Comparison of ENCODE assay signal across 19 mouse cellular contexts in the genomic region with DNA sequence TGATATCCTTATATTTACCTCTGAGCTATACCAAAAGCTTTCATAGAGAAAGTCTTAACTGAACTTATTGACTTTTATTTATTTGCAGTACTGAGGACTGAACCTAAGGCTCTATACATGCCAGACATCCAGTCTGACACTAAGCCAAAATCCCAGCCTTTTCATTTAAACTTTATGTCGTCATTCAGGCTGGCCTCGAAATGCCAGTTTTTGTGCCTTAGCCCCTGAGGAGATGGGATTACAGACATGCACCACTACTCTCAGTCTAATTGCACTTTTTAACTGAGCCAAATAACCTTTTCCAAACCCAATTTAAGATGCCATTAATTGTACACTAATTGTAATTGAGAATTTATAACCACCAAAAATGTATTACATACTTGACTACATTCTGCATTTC.
DNase-seq lines count a peak whose midpoint lies in the region; ATAC-seq lines count a peak whose summit lies in the region.
"Had no signal": no experiment of that assay in that cellular context is flagged by ENCODE, and none has a peak within 500 bp of the region (broad histone marks: within the 10 kb centered on the region; RNA-seq: fewer than 3 reads in every experiment).

No protein-coding gene starts in this region.

- peak; percentile 19; the same call in 1 of the 2 replicates for ATAC-seq in forebrain, embryonic 13.5 days
- no peak for ATAC-seq in midbrain, embryonic 11.5 days (ENCODE audit: low FRiP score)
- no peak for ATAC-seq in midbrain, embryonic 15.5 days (replicated peaks)
- peak; percentile 67 for ATAC-seq in neural tube, embryonic 13.5 days (ENCODE audit: low read depth)
- ATAC-seq in neural tube, embryonic 15.5 days (ENCODE audit: low FRiP score) = no peak
- ATAC-seq: activated CD4-positive, CD25-positive, alpha-beta regulatory T cell, adult 4 months; forebrain, postnatal 0 days had no signal

- H3K4me1 ChIP-seq in forebrain, embryonic 13.5 days = no peaks in the 10 kb centered on the region
- no peaks in the 10 kb centered on the region for H3K4me1 ChIP-seq in forebrain, embryonic 10.5 days
- H3K4me1 ChIP-seq in midbrain, embryonic 11.5 days (ENCODE audit: control insufficient read depth, insufficient read depth, low read length) = no peaks in the 10 kb centered on the region
- no peaks in the 10 kb centered on the region for H3K4me1 ChIP-seq in midbrain, embryonic 15.5 days
- H3K4me1 ChIP-seq in neural tube, embryonic 13.5 days (replicated peaks) = no peaks in the 10 kb centered on the region
- H3K4me1 ChIP-seq in neural tube, embryonic 15.5 days = no peaks in the 10 kb centered on the region
- H3K4me1 ChIP-seq: hindbrain, embryonic 12.5 days; hindbrain, embryonic 15.5 days had no signal

- H3K27ac ChIP-seq in forebrain, embryonic 13.5 days = no peak overlapping the region
- no peak overlapping the region for H3K27ac ChIP-seq in forebrain, embryonic 10.5 days
- H3K27ac ChIP-seq in midbrain, embryonic 11.5 days (ENCODE audit: low read depth, low read length) = no peak overlapping the region
- no peak overlapping the region for H3K27ac ChIP-seq in midbrain, embryonic 15.5 days
- no peak overlapping the region for H3K27ac ChIP-seq in neural tube, embryonic 13.5 days (replicated peaks)
- no peak overlapping the region for H3K27ac ChIP-seq in neural tube, embryonic 15.5 days (replicated peaks)
- H3K27ac ChIP-seq: gastrocnemius, adult 2 months; hindbrain, embryonic 12.5 days; hindbrain, embryonic 15.5 days had no signal

- no peaks in the 10 kb centered on the region for H3K27me3 ChIP-seq in forebrain, embryonic 13.5 days
- no peaks in the 10 kb centered on the region for H3K27me3 ChIP-seq in forebrain, embryonic 10.5 days (ENCODE audit: poor library complexity, severe bottlenecking)
- H3K27me3 ChIP-seq in midbrain, embryonic 11.5 days (ENCODE audit: control insufficient read depth, insufficient read depth, low read length) = no peaks in the 10 kb centered on the region
- H3K27me3 ChIP-seq in midbrain, embryonic 15.5 days (replicated peaks) = no peaks in the 10 kb centered on the region
- H3K27me3 ChIP-seq in neural tube, embryonic 13.5 days = no peaks in the 10 kb centered on the region
- H3K27me3 ChIP-seq in neural tube, embryonic 15.5 days (replicated peaks) = no peaks in the 10 kb centered on the region
- H3K27me3 ChIP-seq: hindbrain, embryonic 12.5 days; hindbrain, embryonic 15.5 days had no signal

- peaks cover 6% of the 10 kb centered on the region; the same call in 1 of the 2 replicates for H3K36me3 ChIP-seq in forebrain, embryonic 13.5 days (ENCODE audit: poor library complexity, severe bottlenecking)
- H3K36me3 ChIP-seq in forebrain, embryonic 10.5 days (replicated peaks) = peaks cover 10% of the 10 kb centered on the region
- H3K36me3 ChIP-seq in midbrain, embryonic 11.5 days (ENCODE audit: control insufficient read depth, insufficient read depth, low read length) = no peaks in the 10 kb centered on the region
- H3K36me3 ChIP-seq in midbrain, embryonic 15.5 days (replicated peaks) = no peaks in the 10 kb centered on the region
- peaks cover 13% of the 10 kb centered on the region for H3K36me3 ChIP-seq in neural tube, embryonic 13.5 days
- no peaks in the 10 kb centered on the region for H3K36me3 ChIP-seq in neural tube, embryonic 15.5 days
- H3K36me3 ChIP-seq: hindbrain, embryonic 15.5 days had no signal

- no peak overlapping the region for H3K4me2 ChIP-seq in forebrain, embryonic 13.5 days
- H3K4me2 ChIP-seq in midbrain, embryonic 11.5 days = no peak overlapping the region
- H3K4me2 ChIP-seq in midbrain, embryonic 15.5 days = no peak overlapping the region
- no peak overlapping the region for H3K4me2 ChIP-seq in neural tube, embryonic 13.5 days
- no peak overlapping the region for H3K4me2 ChIP-seq in neural tube, embryonic 15.5 days
- H3K4me2 ChIP-seq: heart, embryonic 11.5 days; hindbrain, embryonic 12.5 days; hindbrain, embryonic 15.5 days had no signal

- no peak overlapping the region for H3K9ac ChIP-seq in forebrain, embryonic 13.5 days
- no peak overlapping the region for H3K9ac ChIP-seq in midbrain, embryonic 11.5 days (ENCODE audit: low read length)
- no peak overlapping the region for H3K9ac ChIP-seq in midbrain, embryonic 15.5 days
- no peak overlapping the region for H3K9ac ChIP-seq in neural tube, embryonic 13.5 days
- no peak overlapping the region for H3K9ac ChIP-seq in neural tube, embryonic 15.5 days (replicated peaks)
- H3K9ac ChIP-seq: forebrain, postnatal 0 days; hindbrain, embryonic 12.5 days; hindbrain, embryonic 15.5 days had no signal

- H3K4me3 ChIP-seq in forebrain, embryonic 13.5 days = no peak overlapping the region
- no peak overlapping the region for H3K4me3 ChIP-seq in forebrain, embryonic 10.5 days
- no peak overlapping the region for H3K4me3 ChIP-seq in midbrain, embryonic 11.5 days (ENCODE audit: low read depth, low read length)
- H3K4me3 ChIP-seq in midbrain, embryonic 15.5 days = no peak overlapping the region
- H3K4me3 ChIP-seq in neural tube, embryonic 13.5 days = no peak overlapping the region
- no peak overlapping the region for H3K4me3 ChIP-seq in neural tube, embryonic 15.5 days (replicated peaks)
- H3K4me3 ChIP-seq: gastrocnemius, adult 2 months; hindbrain, embryonic 12.5 days; hindbrain, embryonic 15.5 days had no signal

- no peaks in the 10 kb centered on the region for H3K9me3 ChIP-seq in forebrain, embryonic 13.5 days (replicated peaks)
- H3K9me3 ChIP-seq in forebrain, embryonic 10.5 days = no peaks in the 10 kb centered on the region
- no peaks in the 10 kb centered on the region for H3K9me3 ChIP-seq in midbrain, embryonic 11.5 days (ENCODE audit: control insufficient read depth, low read length)
- no peaks in the 10 kb centered on the region for H3K9me3 ChIP-seq in midbrain, embryonic 15.5 days
- H3K9me3 ChIP-seq in neural tube, embryonic 13.5 days = no peaks in the 10 kb centered on the region
- no peaks in the 10 kb centered on the region for H3K9me3 ChIP-seq in neural tube, embryonic 15.5 days (replicated peaks)
- H3K9me3 ChIP-seq: hindbrain, embryonic 12.5 days; hindbrain, embryonic 15.5 days had no signal

- no peak for DNase-seq in forebrain, embryonic 10.5 days (ENCODE audit: extremely low spot score, low spot score)
- peak; percentile 33 for DNase-seq in midbrain, embryonic 11.5 days (ENCODE audit: low spot score, missing footprints)
- DNase-seq: adrenal gland, adult 8-10 months; adrenal gland, postnatal 25 days; cerebellum, adult 18-20 months; cerebellum, adult 9-10 months; cerebellum, postnatal 14 days; forebrain, postnatal 0 days; gastrocnemius, adult 2 months; gastrocnemius, postnatal 14 days; heart, adult 11 months had no signal

- 31% methylated on average over 2 of the region's 2 CpGs for WGBS in forebrain, embryonic 13.5 days
- 60% methylated on average over 2 of the region's 2 CpGs for WGBS in forebrain, embryonic 10.5 days
- WGBS in midbrain, embryonic 11.5 days = 31% methylated on average over 2 of the region's 2 CpGs
- WGBS in midbrain, embryonic 15.5 days = 28% methylated on average over 2 of the region's 2 CpGs
- 44% methylated on average over 2 of the region's 2 CpGs for WGBS in neural tube, embryonic 13.5 days
- WGBS in neural tube, embryonic 15.5 days = 29% methylated on average over 2 of the region's 2 CpGs

Comparison
In these comparisons a context has a peak if more than half of its experiments do, and no peak if none do; other contexts are left out.
1. ATAC-seq: peak in forebrain, embryonic 13.5 days (single experiment) and neural tube, embryonic 13.5 days (single experiment); none in midbrain, embryonic 11.5 days (single experiment), midbrain, embryonic 15.5 days (single experiment) and neural tube, embryonic 15.5 days (single experiment).